Comparison of ENCODE assay signal across 8 mouse cellular contexts in the genomic region with DNA sequence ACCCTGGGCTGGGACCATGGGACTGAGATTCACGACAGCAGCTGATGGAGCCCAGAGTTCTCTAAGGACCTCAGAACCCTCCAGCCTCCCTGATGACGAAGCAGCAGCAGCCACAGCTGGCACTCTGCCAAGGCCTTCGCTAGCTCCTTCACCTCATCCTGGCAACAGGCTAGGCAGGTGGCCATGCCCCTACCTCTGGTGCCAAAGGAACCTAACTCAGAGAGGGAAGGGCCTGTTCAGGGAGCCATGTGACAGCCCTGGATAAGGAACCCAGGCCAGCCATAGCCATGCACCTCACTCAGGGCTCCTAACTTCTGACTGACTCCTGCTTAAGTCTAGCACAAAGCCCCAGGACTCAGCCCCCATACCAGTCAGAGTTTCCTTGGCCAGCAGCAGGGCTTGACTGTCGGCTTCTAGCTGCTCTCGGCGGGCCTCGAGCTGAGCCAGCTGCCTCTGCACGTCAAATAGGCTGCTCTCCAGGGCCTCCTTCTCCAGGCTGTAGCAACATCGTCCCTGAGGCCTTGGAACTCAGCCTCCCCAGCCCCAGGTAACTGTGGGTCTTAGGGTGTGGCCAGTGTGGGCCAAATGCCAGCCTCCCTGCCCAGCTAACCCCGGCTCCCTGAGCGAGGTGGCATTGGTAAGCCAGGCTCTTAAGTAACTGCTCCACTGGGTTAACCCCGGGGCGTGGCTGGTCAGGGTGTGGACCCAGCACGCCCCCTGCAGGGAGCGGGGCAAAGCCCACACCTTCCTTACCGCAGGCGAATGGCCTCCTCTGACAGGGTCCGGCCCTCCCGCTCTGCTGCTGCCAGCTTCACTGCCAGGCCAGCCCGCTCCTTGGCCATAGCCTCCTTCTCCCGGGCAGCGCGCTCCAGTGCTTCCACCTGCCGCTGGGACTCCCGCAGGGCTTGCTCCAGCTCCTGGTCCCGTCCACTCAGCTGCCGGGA. TPM values are rescaled to one million over a fixed set of nuclear protein-coding genes. Genes with fewer than 3 reads are reported as not detected.
A peak's percentile ranks its signal among the peaks of the same experiment; 100 is the strongest.
DNase-seq lines count a peak whose midpoint lies in the region; ATAC-seq and TF ChIP-seq lines count a peak whose summit lies in the region.

No protein-coding gene starts in this region.

- no peaks in the 10 kb centered on the region for H3K9me3 ChIP-seq in hindbrain, embryonic 12.5 days (replicated peaks)
- H3K9me3 ChIP-seq in hindbrain, embryonic 10.5 days = no peaks in the 10 kb centered on the region

- no peak for ATAC-seq in hindbrain, embryonic 12.5 days (ENCODE audit: low FRiP score)

- WGBS in hindbrain, embryonic 12.5 days = 79% methylated on average over 27 of the region's 27 CpGs
- 88% methylated on average over 27 of the region's 27 CpGs for WGBS in hindbrain, embryonic 10.5 days
- 87% methylated on average over 27 of the region's 27 CpGs for WGBS in thymus, adult 2 months

- H3K4me3 ChIP-seq in hindbrain, embryonic 12.5 days = no peak overlapping the region
- no peak overlapping the region for H3K4me3 ChIP-seq in hindbrain, embryonic 10.5 days
- H3K4me3 ChIP-seq in thymus, adult 2 months (ENCODE audit: control insufficient read depth, insufficient read depth, low read length) = no peak overlapping the region

- H3K4me2 ChIP-seq in hindbrain, embryonic 12.5 days (replicated peaks) = no peak overlapping the region

- no peak for TF ChIP-seq CTCF in thymus, adult 2 months (IDR thresholded peaks at IDR 0.05; ENCODE audit: borderline replicate concordance, control insufficient read depth, extremely low read depth, insufficient read depth, low read length, poor library complexity)

- no peak for DNase-seq in hindbrain, embryonic 10.5 days (ENCODE audit: low spot score)
- DNase-seq in adrenal gland, postnatal 14 days = peak; percentile 76
- DNase-seq in kidney, adult 18-20 months = peak; percentile 72
- DNase-seq in lung, postnatal 25 days (ENCODE audit: low spot score) = peak; percentile 80
- no peak for DNase-seq in layer of hippocampus, adult 11-12 months (ENCODE audit: low spot score)
- no peak for DNase-seq in thymus, adult 2 months
- DNase-seq in B cell, adult 2 months = no peak

- 0 out of 2 replicates have a peak, but pooled peaks cover 3% of the 10 kb centered on the region for H3K27me3 ChIP-seq in hindbrain, embryonic 12.5 days
- H3K27me3 ChIP-seq in hindbrain, embryonic 10.5 days (ENCODE audit: insufficient read depth, poor library complexity, severe bottlenecking) = no peaks in the 10 kb centered on the region
- H3K27me3 ChIP-seq in thymus, adult 2 months (ENCODE audit: control insufficient read depth, insufficient read depth, low read length) = no peaks in the 10 kb centered on the region

- peak overlapping the region; percentile 32; the same call in 1 of the 2 replicates for H3K9ac ChIP-seq in hindbrain, embryonic 12.5 days

- peak overlapping the region; percentile 41 for H3K27ac ChIP-seq in hindbrain, embryonic 12.5 days
- no peak overlapping the region for H3K27ac ChIP-seq in hindbrain, embryonic 10.5 days
- H3K27ac ChIP-seq in thymus, adult 2 months (ENCODE audit: control insufficient read depth, insufficient read depth, low read length) = no peak overlapping the region

- H3K36me3 ChIP-seq in hindbrain, embryonic 12.5 days = peaks cover 79% of the 10 kb centered on the region
- peaks cover 95% of the 10 kb centered on the region for H3K36me3 ChIP-seq in hindbrain, embryonic 10.5 days
- no peaks in the 10 kb centered on the region for H3K36me3 ChIP-seq in thymus, adult 2 months (ENCODE audit: control insufficient read depth, insufficient read depth, low read length)

- peaks cover 11% of the 10 kb centered on the region; the same call in 1 of the 2 replicates for H3K4me1 ChIP-seq in hindbrain, embryonic 12.5 days
- H3K4me1 ChIP-seq in hindbrain, embryonic 10.5 days (replicated peaks) = peaks cover 7% of the 10 kb centered on the region; the same call in 1 of the 2 replicates
- no peaks in the 10 kb centered on the region for H3K4me1 ChIP-seq in thymus, adult 2 months (replicated peaks; ENCODE audit: control insufficient read depth, insufficient read depth, low read length)

- TF ChIP-seq POLR2A in thymus, adult 2 months (IDR thresholded peaks at IDR 0.05; ENCODE audit: control insufficient read depth, extremely low read depth, insufficient read depth, low read length, poor library complexity) = no peak

RNA-seq across cellular contexts. Expression of gene Mfap2, which starts 23.7 kb away (rescaled TPM):
- 344 and 345 TPM in 2 replicates for polyA plus RNA-seq in hindbrain, embryonic 12.5 days (2016; fragmentation: Nextera tagmentation; extraction: Ambion mirVana)
- 307 and 334 TPM in 2 replicates for polyA plus RNA-seq in hindbrain, embryonic 10.5 days (2016; fragmentation: Nextera tagmentation; extraction: Ambion mirVana)
- total RNA-seq in adrenal gland, postnatal 14 days (2021) = 26.0 and 28.6 TPM in 2 replicates
- 6.1 and 7.0 TPM in 2 replicates for polyA plus RNA-seq in thymus, adult 2 months (2012; rRNA removed)

RNA-seq across cellular contexts. Expression of gene Crocc, which starts 26.5 kb away (rescaled TPM):
- polyA plus RNA-seq in hindbrain, embryonic 12.5 days (2016; fragmentation: Nextera tagmentation; extraction: Ambion mirVana) = 13.2 and 14.1 TPM in 2 replicates
- 11.4 and 12.0 TPM in 2 replicates for polyA plus RNA-seq in hindbrain, embryonic 10.5 days (2016; fragmentation: Nextera tagmentation; extraction: Ambion mirVana)
- total RNA-seq in adrenal gland, postnatal 14 days (2021) = 7.1 and 9.8 TPM in 2 replicates
- polyA plus RNA-seq in thymus, adult 2 months (2012; rRNA removed) = 12.9 and 17.6 TPM in 2 replicates

RNA-seq across cellular contexts. Expression of gene Necap2, which starts 44.3 kb away (rescaled TPM):
- 57.6 and 60.7 TPM in 2 replicates for polyA plus RNA-seq in hindbrain, embryonic 12.5 days (2016; fragmentation: Nextera tagmentation; extraction: Ambion mirVana)
- 60.2 and 66.0 TPM in 2 replicates for polyA plus RNA-seq in hindbrain, embryonic 10.5 days (2016; fragmentation: Nextera tagmentation; extraction: Ambion mirVana)
- 45.5 and 56.4 TPM in 2 replicates for total RNA-seq in adrenal gland, postnatal 14 days (2021)
- polyA plus RNA-seq in thymus, adult 2 months (2012; rRNA removed) = 105 and 111 TPM in 2 replicates

RNA-seq across cellular contexts. Expression of gene Atp13a2, which starts 47.2 kb away (rescaled TPM):
- 110 and 113 TPM in 2 replicates for polyA plus RNA-seq in hindbrain, embryonic 12.5 days (2016; fragmentation: Nextera tagmentation; extraction: Ambion mirVana)
- 54.8 and 82.1 TPM in 2 replicates for polyA plus RNA-seq in hindbrain, embryonic 10.5 days (2016; fragmentation: Nextera tagmentation; extraction: Ambion mirVana)
- total RNA-seq in adrenal gland, postnatal 14 days (2021) = 28.7 and 37.1 TPM in 2 replicates
- polyA plus RNA-seq in thymus, adult 2 months (2012; rRNA removed) = 300 and 301 TPM in 2 replicates

RNA-seq across cellular contexts. Expression of gene Spata21, which starts 54.3 kb away (rescaled TPM):
- polyA plus RNA-seq in hindbrain, embryonic 12.5 days (2016; fragmentation: Nextera tagmentation; extraction: Ambion mirVana) = 0.13 TPM in 1 of 2 replicates, not detected in the other
- polyA plus RNA-seq in hindbrain, embryonic 10.5 days (2016; fragmentation: Nextera tagmentation; extraction: Ambion mirVana) = not detected in 2 replicates
- not detected in 2 replicates for total RNA-seq in adrenal gland, postnatal 14 days (2021)
- polyA plus RNA-seq in thymus, adult 2 months (2012; rRNA removed) = 0.08 and 0.23 TPM in 2 replicates

Comparison
In these comparisons a context has a peak if more than half of its experiments do, and no peak if none do; other contexts are left out.
1. DNase-seq: peak in adrenal gland, postnatal 14 days (single experiment), kidney, adult 18-20 months (single experiment) and lung, postnatal 25 days (single experiment); none in hindbrain, embryonic 10.5 days (single experiment), layer of hippocampus, adult 11-12 months (single experiment), thymus, adult 2 months (single experiment) and B cell, adult 2 months (0 of 2).
2. RNA of gene Mfap2, which starts 23.7 kb away (polyA plus RNA-seq): 344 to 345 TPM in hindbrain, embryonic 12.5 days and 307 to 334 TPM in hindbrain, embryonic 10.5 days; 6.1 to 7.0 TPM in thymus, adult 2 months; every median in the first group is over 10 times any median in the second.